Mouse (Mus musculus) gastrocnemius, postnatal 25 days (tissue): ENCODE data around the gene Dlx5. TPM values are rescaled to one million over a fixed set of nuclear protein-coding genes. Genes with fewer than 3 reads are reported as not detected.

Source experiments
- DNase-seq: peaks from one replicate; pipeline ENCODE4 v3.0.0; 2022
- total RNA-seq, 2 experiments: library from RNA; stranded (reverse); gene quantifications; 1 replicate in 1 of 2; 2 replicates in 1 of 2; pipeline ENCODE4 v1.2.3; 2021

Gene Dlx5
- total RNA-seq, 2 experiments from 2014 or later: not detected

- no peak for DNase-seq
These were observed 21.9 kb downstream of the Dlx5 start for GRCm38 (mm10) chr6:6859950-6860410.

GRCm38 (mm10) chr6:6859111-6859949 is 22.6 kb downstream of the Dlx5 start:
- DNase-seq: no peak

GRCm38 (mm10) chr6:6858571-6858970 is 23.3 kb downstream of the Dlx5 start:
- DNase-seq: no peak

- no peak for DNase-seq
These were observed 24.1 kb downstream of the Dlx5 start for GRCm38 (mm10) chr6:6857766-6858165.

- no peak for DNase-seq
These were observed 25.0 kb downstream of the Dlx5 start for GRCm38 (mm10) chr6:6856881-6857280.

- no peak for DNase-seq
These were observed 25.6 kb downstream of the Dlx5 start for GRCm38 (mm10) chr6:6856316-6856715.

- no peak for DNase-seq
These were observed 26.1 kb downstream of the Dlx5 start for GRCm38 (mm10) chr6:6855746-6856185.

- no peak for DNase-seq
These were observed 26.8 kb downstream of the Dlx5 start for GRCm38 (mm10) chr6:6854902-6855745.

- DNase-seq: no peak
These were observed 27.7 kb downstream of the Dlx5 start for GRCm38 (mm10) chr6:6854176-6854575.

- no peak for DNase-seq
These were observed 28.9 kb downstream of the Dlx5 start for GRCm38 (mm10) chr6:6852944-6853343.

- no peak for DNase-seq
These were observed 30.7 kb downstream of the Dlx5 start for GRCm38 (mm10) chr6:6851166-6851565.

GRCm38 (mm10) chr6:6850324-6851060 is 31.4 kb downstream of the Dlx5 start:
- DNase-seq: no peak

GRCm38 (mm10) chr6:6849744-6850143 is 32.1 kb downstream of the Dlx5 start:
- DNase-seq: no peak

GRCm38 (mm10) chr6:6848541-6848940 is 33.3 kb downstream of the Dlx5 start:
- DNase-seq: no peak

GRCm38 (mm10) chr6:6833301-6833700 is 48.6 kb downstream of the Dlx5 start:
- no peak for DNase-seq

GRCm38 (mm10) chr6:6830446-6830845 is 51.4 kb downstream of the Dlx5 start:
- DNase-seq: no peak

Other genes with a start within 250 kb of the Dlx5 start
- gene Dlx6, start 18.8 kb downstream of the Dlx5 start, total RNA-seq: not detected
- gene Sdhaf3, start 73.9 kb upstream of the Dlx5 start, total RNA-seq: 1 to 10 TPM; 4.5 to 4.6 TPM